ENCODE assay signal across 9 mouse cellular contexts in the genomic region with DNA sequence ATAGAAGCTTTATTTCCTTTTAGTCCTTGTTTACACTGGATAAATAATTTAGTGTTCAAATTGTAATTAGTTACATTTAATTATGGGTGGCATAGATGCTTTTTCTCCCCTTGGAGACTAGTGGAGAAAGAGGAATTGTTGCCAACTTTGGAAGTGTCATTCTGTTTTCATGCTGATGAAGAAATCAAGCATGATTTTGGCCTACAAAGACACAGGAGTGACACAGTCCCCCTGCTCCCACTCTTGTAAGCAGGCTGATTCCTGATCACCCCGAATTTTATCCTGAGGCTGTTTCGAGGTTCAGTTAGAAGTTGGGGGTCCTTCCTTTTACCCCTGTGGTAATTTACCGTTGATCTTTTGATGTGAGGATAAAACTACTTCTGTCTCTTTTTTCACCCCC. TPM values are rescaled to one million over a fixed set of nuclear protein-coding genes. Genes with fewer than 3 reads are reported as not detected.
DNase-seq lines count a peak whose midpoint lies in the region; ATAC-seq lines count a peak whose summit lies in the region.
"Had no signal": no experiment of that assay in that cellular context is flagged by ENCODE, and none has a peak within 500 bp of the region (broad histone marks: within the 10 kb centered on the region; RNA-seq: fewer than 3 reads in every experiment).

No protein-coding gene starts in this region.

- H3K4me3 ChIP-seq in heart, embryonic 14.5 days (ENCODE audit: control insufficient read depth in 1 of 2, insufficient read depth in 1 of 2, low read depth in 1 of 2, low read length in 2 of 2), result peak overlapping the region in 1 of 2 experiments; percentile 89; a peak in 2 of 4 replicates
- peak overlapping the region; percentile 87 for H3K4me3 ChIP-seq in brown adipose tissue, adult 24 weeks (ENCODE audit: insufficient read depth, low read depth, low read length)
- peak overlapping the region; percentile 79 for H3K4me3 ChIP-seq in hindbrain, embryonic 15.5 days
- peak overlapping the region; percentile 85 for H3K4me3 ChIP-seq in midbrain, embryonic 14.5 days (replicated peaks; ENCODE audit: low read depth, low read length)

- no peak for ATAC-seq in heart, embryonic 14.5 days (ENCODE audit: insufficient number of reproducible peaks, insufficient read depth, low FRiP score, low read depth)
- ATAC-seq in hindbrain, embryonic 15.5 days (ENCODE audit: low FRiP score, low read depth), result no peak
- no peak for ATAC-seq in midbrain, embryonic 14.5 days (ENCODE audit: low FRiP score, low TSS enrichment)
- ATAC-seq: Patski had no signal

- WGBS in heart, embryonic 14.5 days, result 56% methylated on average over 3 of the region's 3 CpGs
- WGBS in hindbrain, embryonic 15.5 days, result 33% methylated on average over 3 of the region's 3 CpGs
- 29% methylated on average over 3 of the region's 3 CpGs for WGBS in midbrain, embryonic 14.5 days

- no peaks in the 10 kb centered on the region for H3K9me3 ChIP-seq in heart, embryonic 14.5 days (ENCODE audit: control insufficient read depth, low read length)
- no peaks in the 10 kb centered on the region for H3K9me3 ChIP-seq in hindbrain, embryonic 15.5 days
- no peaks in the 10 kb centered on the region for H3K9me3 ChIP-seq in midbrain, embryonic 14.5 days (ENCODE audit: control insufficient read depth, low read length)

- peaks cover under 1% of the 10 kb centered on the region for H3K27me3 ChIP-seq in heart, embryonic 14.5 days (ENCODE audit: control insufficient read depth, insufficient read depth, low read length)
- no peaks in the 10 kb centered on the region for H3K27me3 ChIP-seq in hindbrain, embryonic 15.5 days
- no peaks in the 10 kb centered on the region; the same call in 1 of the 2 replicates for H3K27me3 ChIP-seq in midbrain, embryonic 14.5 days (ENCODE audit: control insufficient read depth, insufficient read depth, low read length)
- H3K27me3 ChIP-seq: Patski had no signal

- H3K9ac ChIP-seq in heart, embryonic 14.5 days (ENCODE audit: low read length), result peak overlapping the region; percentile 91
- peak overlapping the region; percentile 91; the same call in 1 of the 2 replicates for H3K9ac ChIP-seq in hindbrain, embryonic 15.5 days
- H3K9ac ChIP-seq in midbrain, embryonic 14.5 days (replicated peaks; ENCODE audit: low read length), result peak overlapping the region; percentile 92

- peaks cover 7 to 37% of the 10 kb centered on the region in 2 experiments for H3K4me1 ChIP-seq in heart, embryonic 14.5 days (ENCODE audit: control insufficient read depth in 2 of 2, insufficient read depth in 2 of 2, low read length in 2 of 2)
- peaks cover 20% of the 10 kb centered on the region for H3K4me1 ChIP-seq in brown adipose tissue, adult 24 weeks (ENCODE audit: control insufficient read depth, insufficient read depth, insufficient read length, low read length)
- H3K4me1 ChIP-seq in hindbrain, embryonic 15.5 days (replicated peaks), result peaks cover 52% of the 10 kb centered on the region
- peaks cover 50% of the 10 kb centered on the region for H3K4me1 ChIP-seq in midbrain, embryonic 14.5 days (ENCODE audit: control insufficient read depth, insufficient read depth, low read length)

- peak overlapping the region; percentile 82 for H3K4me2 ChIP-seq in heart, embryonic 14.5 days (ENCODE audit: low read length)
- peak overlapping the region; percentile 63 for H3K4me2 ChIP-seq in hindbrain, embryonic 15.5 days
- peak overlapping the region; percentile 74 for H3K4me2 ChIP-seq in midbrain, embryonic 14.5 days (ENCODE audit: low read length)

- DNase-seq in heart, adult 18-20 months, result no peak
- no peak for DNase-seq in midbrain, embryonic 14.5 days
- no peak for DNase-seq in spleen, adult 18-20 months
- no peak for DNase-seq in thymus, postnatal 10 days (ENCODE audit: low spot score in 2 of 2)
- no peak for DNase-seq in lung, postnatal 14 days

- H3K27ac ChIP-seq in heart, embryonic 14.5 days (replicated peaks in 1 of 2; ENCODE audit: control insufficient read depth in 1 of 2, insufficient read depth in 1 of 2, low read depth in 2 of 2, low read length in 2 of 2), result no peak overlapping the region
- no peak overlapping the region for H3K27ac ChIP-seq in brown adipose tissue, adult 24 weeks (replicated peaks; ENCODE audit: low read depth, low read length)
- H3K27ac ChIP-seq in hindbrain, embryonic 15.5 days (replicated peaks), result no peak overlapping the region
- H3K27ac ChIP-seq in midbrain, embryonic 14.5 days (replicated peaks; ENCODE audit: low read depth, low read length), result no peak overlapping the region

- H3K36me3 ChIP-seq in heart, embryonic 14.5 days (ENCODE audit: control insufficient read depth, insufficient read depth, low read length), result no peaks in the 10 kb centered on the region
- H3K36me3 ChIP-seq in hindbrain, embryonic 15.5 days, result no peaks in the 10 kb centered on the region
- H3K36me3 ChIP-seq in midbrain, embryonic 14.5 days (ENCODE audit: control insufficient read depth, insufficient read depth, low read length), result no peaks in the 10 kb centered on the region

RNA-seq across cellular contexts. Expression of a gene that starts 1.7 kb away (rescaled TPM):
- polyA plus RNA-seq in heart, embryonic 14.5 days (2014; fragmentation: Nextera tagmentation; extraction: Ambion mirVana), result 9.0 and 9.3 TPM in 2 replicates
- total RNA-seq in heart, adult 18-20 months (2021), result 10 to 100 TPM; 27.4 to 31.0 TPM
- polyA plus RNA-seq in brown adipose tissue, adult 24 weeks (2012; ENCODE audit: insufficient read depth, insufficient read length, missing spikeins), result 11.4 and 13.3 TPM in 2 replicates
- 13.7 and 14.7 TPM in 2 replicates for polyA plus RNA-seq in hindbrain, embryonic 15.5 days (2015; fragmentation: Nextera tagmentation; extraction: Ambion mirVana)
- polyA plus RNA-seq in midbrain, embryonic 14.5 days (2014; fragmentation: Nextera tagmentation; extraction: Ambion mirVana), result 17.0 and 20.5 TPM in 2 replicates
